Mouse (Mus musculus) hindbrain, embryonic 15.5 days (tissue): ENCODE data around the gene Scube1. TPM values are rescaled to one million over a fixed set of nuclear protein-coding genes. Genes with fewer than 3 reads are reported as not detected.

Source experiments
- ATAC-seq: fragments of 200-750 bp; cut with Nextera tagmentation; 2 replicates; pipeline ENCODE4 v1.8.0; 2017; ENCODE audit warnings: low read depth, moderate number of reproducible peaks, moderate TSS enrichment; ENCODE audit not compliant: low FRiP score
- H3K27ac ChIP-seq: fragments of 300-500 bp; sonication (generic); replicated peaks from 2 replicates; pipeline ENCODE4 v1.5.1; 2015; ENCODE audit warnings: mild to moderate bottlenecking, inconsistent platforms
- H3K27me3 ChIP-seq: fragments of 300-500 bp; sonication (generic); 2 replicates; pipeline ENCODE4 v1.6.1; 2015; ENCODE audit warnings: control low read depth, inconsistent platforms
- H3K36me3 ChIP-seq: fragments of 300-500 bp; sonication (generic); 2 replicates; pipeline ENCODE4 v1.6.1; 2015; ENCODE audit warnings: control low read depth, inconsistent platforms
- H3K4me1 ChIP-seq: fragments of 300-500 bp; sonication (generic); replicated peaks from 2 replicates; pipeline ENCODE4 v1.6.1; 2015; ENCODE audit warnings: control low read depth, inconsistent platforms
- H3K4me2 ChIP-seq: fragments of 300-500 bp; sonication (generic); 2 replicates; pipeline ENCODE4 v1.6.1; 2015; ENCODE audit warnings: moderate library complexity, mild to moderate bottlenecking, inconsistent platforms
- H3K4me3 ChIP-seq: fragments of 300-500 bp; sonication (generic); 2 replicates; pipeline ENCODE4 v1.5.1; 2015; ENCODE audit warnings: mild to moderate bottlenecking, inconsistent platforms
- H3K9ac ChIP-seq: fragments of 300-500 bp; sonication (generic); 2 replicates; pipeline ENCODE4 v1.6.1; 2015; ENCODE audit warnings: inconsistent platforms
- H3K9me3 ChIP-seq: fragments of 300-500 bp; sonication (generic); 2 replicates; pipeline ENCODE4 v1.6.1; 2016; ENCODE audit warnings: control low read depth, inconsistent platforms
- WGBS: fragments of 180-500 bp; shearing (Covaris S2); methylation state at CpG from one replicate; pipeline ENCODE4 v1.1.7; 2015; 5-methylcytosine and 5-hydroxymethylcytosine counted together
- polyA plus RNA-seq: library from polyadenylated mRNA; unstranded; fragments of >200 nt; fragmentation: Nextera tagmentation; extraction: Ambion mirVana; gene quantifications from 2 replicates; pipeline ENCODE4 v1.2.1, GENCODE M21; 2015

Scube1 gene
- polyA plus RNA-seq, 1 experiment from 2014 or later, result 9.7 TPM

GRCm38 (mm10) chr15:83592260-83593188 is 132.3 kb downstream of the Scube1 start:
- peaks cover 9% of the 10 kb centered on the region for H3K36me3 ChIP-seq
- 84% methylated on average over 8 of the region's 8 CpGs for WGBS
- H3K27me3 ChIP-seq, result no peaks in the 10 kb centered on the region
- no peaks in the 10 kb centered on the region for H3K9me3 ChIP-seq
- H3K4me1 ChIP-seq, result peaks cover 28% of the 10 kb centered on the region
- no peak overlapping the region for H3K9ac ChIP-seq
- H3K27ac ChIP-seq, result no peak overlapping the region
- H3K4me3 ChIP-seq, result 0 out of 2 replicates have a peak overlapping the region, but pooled peaks have one; percentile 65
- peak overlapping the region; percentile 66 for H3K4me2 ChIP-seq
- ATAC-seq, result no peak

- H3K4me3 ChIP-seq, result no peak overlapping the region
- peaks cover 17% of the 10 kb centered on the region for H3K36me3 ChIP-seq
- H3K9me3 ChIP-seq, result no peaks in the 10 kb centered on the region
- H3K27ac ChIP-seq, result no peak overlapping the region
- no peak for ATAC-seq
- no peaks in the 10 kb centered on the region for H3K27me3 ChIP-seq
- H3K4me1 ChIP-seq, result peaks cover 28% of the 10 kb centered on the region
- no peak overlapping the region for H3K4me2 ChIP-seq
- WGBS, result 88% methylated on average over 6 of the region's 6 CpGs
- H3K9ac ChIP-seq, result no peak overlapping the region
Observed at GRCm38 (mm10) chr15:83591758-83592157, 133.1 kb downstream of the Scube1 start.

GRCm38 (mm10) chr15:83590841-83591240 is 134.0 kb downstream of the Scube1 start:
- peaks cover 26% of the 10 kb centered on the region for H3K36me3 ChIP-seq
- WGBS, result 89% methylated on average over 4 of the region's 4 CpGs

GRCm38 (mm10) chr15:83584741-83585220 is 140.0 kb downstream of the Scube1 start:
- H3K27me3 ChIP-seq, result no peaks in the 10 kb centered on the region

More at GRCm38 (mm10) chr15:83590841-83591240, 134.0 kb downstream of the Scube1 start:
- no peak for ATAC-seq
- H3K27me3 ChIP-seq, result no peaks in the 10 kb centered on the region
- H3K4me1 ChIP-seq, result peaks cover 28% of the 10 kb centered on the region
- no peak overlapping the region for H3K4me2 ChIP-seq
- no peak overlapping the region for H3K27ac ChIP-seq
- no peak overlapping the region for H3K4me3 ChIP-seq
- H3K9ac ChIP-seq, result no peak overlapping the region
- no peaks in the 10 kb centered on the region for H3K9me3 ChIP-seq

GRCm38 (mm10) chr15:83583419-83584156 is 141.2 kb downstream of the Scube1 start:
- no peak overlapping the region for H3K27ac ChIP-seq
- WGBS, result 75% methylated on average over 8 of the region's 8 CpGs
- no peak overlapping the region for H3K9ac ChIP-seq
- peaks cover 81% of the 10 kb centered on the region for H3K36me3 ChIP-seq
- no peak overlapping the region for H3K4me3 ChIP-seq
- H3K4me1 ChIP-seq, result no peaks in the 10 kb centered on the region
- no peaks in the 10 kb centered on the region for H3K27me3 ChIP-seq
- no peak for ATAC-seq
- no peaks in the 10 kb centered on the region for H3K9me3 ChIP-seq
- no peak overlapping the region for H3K4me2 ChIP-seq

More at GRCm38 (mm10) chr15:83584741-83585220, 140.0 kb downstream of the Scube1 start:
- Histone ChIP-seq H3K4me3 (no peak overlapping the region), H3K4me1 (no peaks in the 10 kb centered on the region), H3K27ac (no peak overlapping the region), H3K9me3 (no peaks in the 10 kb centered on the region), H3K4me2 (no peak overlapping the region), H3K36me3 (peaks cover 77% of the 10 kb centered on the region), H3K9ac (no peak overlapping the region)
- no peak for ATAC-seq
- WGBS, result 92% methylated on average over 6 of the region's 6 CpGs

- Histone ChIP-seq H3K36me3 (peaks cover 79% of the 10 kb centered on the region), H3K27ac (no peak overlapping the region), H3K4me3 (no peak overlapping the region), H3K9me3 (no peaks in the 10 kb centered on the region), H3K4me2 (no peak overlapping the region), H3K9ac (no peak overlapping the region), H3K4me1 (no peaks in the 10 kb centered on the region), H3K27me3 (no peaks in the 10 kb centered on the region)
- ATAC-seq, result no peak
- WGBS, result 89% methylated on average over 4 of the region's 4 CpGs
Observed at GRCm38 (mm10) chr15:83582931-83583330, 141.9 kb downstream of the Scube1 start.

- H3K9ac ChIP-seq, result no peak overlapping the region
- no peak for ATAC-seq
- H3K27me3 ChIP-seq, result no peaks in the 10 kb centered on the region
- 94% methylated on average over 9 of the region's 9 CpGs for WGBS
- no peak overlapping the region for H3K4me2 ChIP-seq
- no peaks in the 10 kb centered on the region for H3K9me3 ChIP-seq
- H3K4me1 ChIP-seq, result no peaks in the 10 kb centered on the region
- peaks cover 51% of the 10 kb centered on the region for H3K36me3 ChIP-seq
- H3K27ac ChIP-seq, result no peak overlapping the region
- H3K4me3 ChIP-seq, result no peak overlapping the region
Observed at GRCm38 (mm10) chr15:83576651-83577050, 148.2 kb downstream of the Scube1 start.

GRCm38 (mm10) chr15:83575543-83575942 is 149.3 kb downstream of the Scube1 start:
- Histone ChIP-seq H3K36me3 (peaks cover 40% of the 10 kb centered on the region), H3K27ac (no peak overlapping the region), H3K4me2 (no peak overlapping the region), H3K4me3 (no peak overlapping the region), H3K9me3 (no peaks in the 10 kb centered on the region), H3K27me3 (no peaks in the 10 kb centered on the region), H3K9ac (no peak overlapping the region), H3K4me1 (no peaks in the 10 kb centered on the region)
- no peak for ATAC-seq
- 94% methylated on average over 8 of the region's 8 CpGs for WGBS

GRCm38 (mm10) chr15:83574731-83575351 is 150.0 kb downstream of the Scube1 start:
- Histone ChIP-seq H3K36me3 (peaks cover 33% of the 10 kb centered on the region), H3K4me3 (no peak overlapping the region), H3K27ac (no peak overlapping the region), H3K9ac (no peak overlapping the region), H3K27me3 (no peaks in the 10 kb centered on the region), H3K4me2 (no peak overlapping the region), H3K9me3 (no peaks in the 10 kb centered on the region), H3K4me1 (no peaks in the 10 kb centered on the region)
- 85% methylated on average over 6 of the region's 6 CpGs for WGBS
- ATAC-seq, result no peak

- Histone ChIP-seq H3K4me1 (no peaks in the 10 kb centered on the region), H3K9ac (no peak overlapping the region), H3K9me3 (no peaks in the 10 kb centered on the region), H3K4me3 (no peak overlapping the region), H3K36me3 (peaks cover 27% of the 10 kb centered on the region), H3K27ac (no peak overlapping the region), H3K27me3 (no peaks in the 10 kb centered on the region), H3K4me2 (no peak overlapping the region)
- 96% methylated on average over 12 of the region's 12 CpGs for WGBS
- ATAC-seq, result no peak
Observed at GRCm38 (mm10) chr15:83573606-83574005, 151.2 kb downstream of the Scube1 start.

GRCm38 (mm10) chr15:83572132-83572531 is 152.7 kb downstream of the Scube1 start:
- ATAC-seq, result 0 out of 2 replicates have a peak, but pooled peaks have one; percentile 3
- Histone ChIP-seq H3K27me3 (no peaks in the 10 kb centered on the region), H3K9ac (no peak overlapping the region), H3K4me3 (no peak overlapping the region), H3K9me3 (no peaks in the 10 kb centered on the region), H3K27ac (no peak overlapping the region), H3K4me2 (no peak overlapping the region), H3K36me3 (peaks cover 14% of the 10 kb centered on the region), H3K4me1 (no peaks in the 10 kb centered on the region)
- 88% methylated on average over 4 of the region's 4 CpGs for WGBS
